ENCODE assay signal across 8 mouse cellular contexts in the genomic region with DNA sequence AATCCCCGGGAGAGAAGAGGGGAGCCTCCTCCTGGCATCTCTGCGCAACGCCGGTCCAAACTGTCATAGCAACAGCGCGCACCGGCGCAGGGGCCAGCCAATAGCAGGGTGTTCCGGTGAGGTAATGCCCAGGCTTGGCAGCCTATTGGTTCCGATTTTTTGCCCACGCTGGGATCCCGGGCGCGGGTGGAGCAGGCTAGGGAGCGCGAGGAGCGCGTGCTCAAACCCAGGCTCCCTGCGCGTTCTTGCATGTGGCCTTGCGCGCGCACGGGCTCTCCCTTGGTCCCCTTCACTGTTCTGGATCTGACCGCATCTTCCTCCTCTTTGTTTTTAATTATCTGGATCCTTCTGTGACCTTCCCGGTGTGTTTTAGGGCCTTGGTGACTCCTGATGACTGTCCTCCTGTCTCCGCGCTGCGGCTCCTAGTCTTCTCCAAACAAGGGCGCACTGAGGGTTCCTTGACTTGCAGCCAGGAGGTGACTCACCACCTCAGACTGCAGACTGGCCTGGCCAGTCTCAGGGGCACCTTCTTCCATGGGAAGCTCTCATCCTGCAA. TPM values are rescaled to one million over a fixed set of nuclear protein-coding genes. Genes with fewer than 3 reads are reported as not detected.
A peak's percentile ranks its signal among the peaks of the same experiment; 100 is the strongest.
DNase-seq lines count a peak whose midpoint lies in the region; ATAC-seq and TF ChIP-seq lines count a peak whose summit lies in the region.

No protein-coding gene starts in this region.

- H3K9ac ChIP-seq in forebrain, embryonic 16.5 days (replicated peaks; ENCODE audit: low read depth, low read length) = peak overlapping the region; percentile 33
- H3K9ac ChIP-seq in lung, postnatal 0 days (replicated peaks; ENCODE audit: low read depth) = no peak overlapping the region

- no peaks in the 10 kb centered on the region for H3K9me3 ChIP-seq in forebrain, embryonic 16.5 days (ENCODE audit: control insufficient read depth, low read length)
- H3K9me3 ChIP-seq in hindbrain, embryonic 10.5 days = no peaks in the 10 kb centered on the region
- H3K9me3 ChIP-seq in lung, postnatal 0 days (ENCODE audit: low read length) = no peaks in the 10 kb centered on the region

- H3K27me3 ChIP-seq in forebrain, embryonic 16.5 days (replicated peaks; ENCODE audit: control insufficient read depth, insufficient read depth, low read length) = peaks cover 6% of the 10 kb centered on the region; the same call in 1 of the 2 replicates
- peaks cover 65% of the 10 kb centered on the region for H3K27me3 ChIP-seq in hindbrain, embryonic 10.5 days (ENCODE audit: insufficient read depth, poor library complexity, severe bottlenecking)
- peaks cover 4% of the 10 kb centered on the region; the same call in 1 of the 2 replicates for H3K27me3 ChIP-seq in lung, postnatal 0 days (replicated peaks; ENCODE audit: insufficient read depth, low read length)

- TF ChIP-seq EP300 in lung, postnatal 0 days (IDR thresholded peaks at IDR 0.05) = no peak

- peak; percentile 69 for DNase-seq in ES-CJ7 (ENCODE audit: low read depth, low spot score)
- DNase-seq in cerebellum, adult 11-12 months = peak; percentile 98
- DNase-seq in hindbrain, embryonic 10.5 days (ENCODE audit: low spot score) = peak; percentile 76
- DNase-seq in layer of hippocampus, adult 9-10 months (ENCODE audit: low spot score) = peak; percentile 88
- DNase-seq in lung, postnatal 0 days (ENCODE audit: low spot score) = peak; percentile 57
- peak; percentile 93 for DNase-seq in right cerebral cortex, postnatal 14 days

- 2% methylated on average over 30 of the region's 30 CpGs for WGBS in forebrain, embryonic 16.5 days
- 3% methylated on average over 30 of the region's 30 CpGs for WGBS in hindbrain, embryonic 10.5 days
- 5% methylated on average over 30 of the region's 30 CpGs for WGBS in lung, postnatal 0 days

- peaks cover 27% of the 10 kb centered on the region for H3K4me1 ChIP-seq in forebrain, embryonic 16.5 days (replicated peaks; ENCODE audit: control insufficient read depth, insufficient read depth, low read length)
- peaks cover 48% of the 10 kb centered on the region for H3K4me1 ChIP-seq in hindbrain, embryonic 10.5 days (replicated peaks)
- no peaks in the 10 kb centered on the region; the same call in 1 of the 2 replicates for H3K4me1 ChIP-seq in lung, postnatal 0 days (ENCODE audit: insufficient read depth, low read depth, low read length)

- ATAC-seq in forebrain, embryonic 16.5 days = peak; percentile 95
- ATAC-seq in lung, postnatal 0 days = peak; percentile 85
- no peak for ATAC-seq in monocyte, adult 5-6 weeks (replicated peaks; ENCODE audit: insufficient number of reproducible peaks, low FRiP score, low TSS enrichment, poor library complexity, severe bottlenecking)

- peak overlapping the region; percentile 26 for H3K4me3 ChIP-seq in forebrain, embryonic 16.5 days (replicated peaks; ENCODE audit: low read length)
- H3K4me3 ChIP-seq in hindbrain, embryonic 10.5 days = peak overlapping the region; percentile 44
- no peak overlapping the region for H3K4me3 ChIP-seq in lung, postnatal 0 days (ENCODE audit: low read depth, low read length)

- H3K27ac ChIP-seq in forebrain, embryonic 16.5 days (ENCODE audit: low read length) = peak overlapping the region; percentile 29; the same call in 1 of the 2 replicates
- peak overlapping the region; percentile 62 for H3K27ac ChIP-seq in hindbrain, embryonic 10.5 days
- H3K27ac ChIP-seq in lung, postnatal 0 days (ENCODE audit: low read length) = no peak overlapping the region

- H3K36me3 ChIP-seq in forebrain, embryonic 16.5 days (ENCODE audit: control insufficient read depth, insufficient read depth) = no peaks in the 10 kb centered on the region
- no peaks in the 10 kb centered on the region for H3K36me3 ChIP-seq in hindbrain, embryonic 10.5 days
- no peaks in the 10 kb centered on the region for H3K36me3 ChIP-seq in lung, postnatal 0 days (ENCODE audit: insufficient read depth, low read length)

- H3K4me2 ChIP-seq in forebrain, embryonic 16.5 days (ENCODE audit: low read length) = peak overlapping the region; percentile 55
- H3K4me2 ChIP-seq in lung, postnatal 0 days (replicated peaks; ENCODE audit: low read depth, low read length) = peak overlapping the region; percentile 20

- no peak for TF ChIP-seq CTCF in lung, postnatal 0 days (IDR thresholded peaks at IDR 0.05)

RNA-seq across cellular contexts. Expression of gene Laptm5, which starts 51.2 kb away (rescaled TPM):
- 18.5 and 23.4 TPM in 2 replicates for polyA plus RNA-seq in forebrain, embryonic 16.5 days (2015; fragmentation: Nextera tagmentation; extraction: Ambion mirVana)
- 21.3 and 25.9 TPM in 2 replicates for polyA plus RNA-seq in hindbrain, embryonic 10.5 days (2016; fragmentation: Nextera tagmentation; extraction: Ambion mirVana)
- polyA plus RNA-seq in lung, postnatal 0 days (2015; fragmentation: Nextera tagmentation; extraction: Ambion mirVana) = 88.8 and 98.8 TPM in 2 replicates
- 420 to 631 TPM (median 540 TPM) in 3 replicates for total RNA-seq in monocyte, adult 5-6 weeks (2017)
